Comparison of ENCODE assay signal across 20 mouse cellular contexts in genomic region chr5:91626823-91627222, GRCm38 (mm10).
A peak's percentile ranks its signal among the peaks of the same experiment; 100 is the strongest.
DNase-seq lines count a peak whose midpoint lies in the region; ATAC-seq and TF ChIP-seq lines count a peak whose summit lies in the region.
"Had no signal": no experiment of that assay in that cellular context is flagged by ENCODE, and none has a peak within 500 bp of the region (broad histone marks: within the 10 kb centered on the region; RNA-seq: fewer than 3 reads in every experiment).

No protein-coding gene starts in this region.

- no peak overlapping the region for H3K4me3 ChIP-seq in forebrain, embryonic 15.5 days
- no peak overlapping the region for H3K4me3 ChIP-seq in forebrain, embryonic 10.5 days
- no peak overlapping the region for H3K4me3 ChIP-seq in forebrain, postnatal 0 days (ENCODE audit: low read depth, low read length)
- no peak overlapping the region for H3K4me3 ChIP-seq in forebrain, embryonic 12.5 days (replicated peaks)
- H3K4me3 ChIP-seq in heart, embryonic 10.5 days, result no peak overlapping the region
- H3K4me3 ChIP-seq: embryonic facial prominence, embryonic 13.5 days; embryonic facial prominence, embryonic 15.5 days; erythroblast, embryonic 14.5 days had no signal

- H3K4me1 ChIP-seq in forebrain, embryonic 15.5 days, result no peaks in the 10 kb centered on the region
- no peaks in the 10 kb centered on the region for H3K4me1 ChIP-seq in forebrain, embryonic 10.5 days
- H3K4me1 ChIP-seq in forebrain, postnatal 0 days (ENCODE audit: insufficient read depth), result no peaks in the 10 kb centered on the region
- no peaks in the 10 kb centered on the region for H3K4me1 ChIP-seq in forebrain, embryonic 12.5 days
- H3K4me1 ChIP-seq in heart, embryonic 10.5 days, result peaks cover 14% of the 10 kb centered on the region; the same call in 1 of the 2 replicates
- H3K4me1 ChIP-seq: embryonic facial prominence, embryonic 13.5 days; embryonic facial prominence, embryonic 15.5 days had no signal

- no peaks in the 10 kb centered on the region for H3K27me3 ChIP-seq in forebrain, embryonic 15.5 days
- no peaks in the 10 kb centered on the region for H3K27me3 ChIP-seq in forebrain, embryonic 10.5 days (ENCODE audit: poor library complexity, severe bottlenecking)
- H3K27me3 ChIP-seq in forebrain, postnatal 0 days (ENCODE audit: insufficient read depth, low read length), result no peaks in the 10 kb centered on the region
- no peaks in the 10 kb centered on the region for H3K27me3 ChIP-seq in forebrain, embryonic 12.5 days
- no peaks in the 10 kb centered on the region for H3K27me3 ChIP-seq in heart, embryonic 10.5 days (ENCODE audit: insufficient read depth, poor library complexity, severe bottlenecking)
- H3K27me3 ChIP-seq: embryonic facial prominence, embryonic 13.5 days; embryonic facial prominence, embryonic 15.5 days had no signal

- 0 out of 2 replicates have a peak, but pooled peaks have one; percentile 63 for ATAC-seq in forebrain, embryonic 15.5 days (replicated peaks)
- peak; percentile 14; the same call in 1 of the 2 replicates for ATAC-seq in forebrain, postnatal 0 days
- ATAC-seq in forebrain, embryonic 12.5 days (ENCODE audit: low FRiP score), result no peak

- no peaks in the 10 kb centered on the region for H3K36me3 ChIP-seq in forebrain, embryonic 15.5 days
- 0 out of 2 replicates have a peak, but pooled peaks cover 2% of the 10 kb centered on the region for H3K36me3 ChIP-seq in forebrain, embryonic 10.5 days (replicated peaks)
- no peaks in the 10 kb centered on the region for H3K36me3 ChIP-seq in forebrain, postnatal 0 days (ENCODE audit: insufficient read depth)
- no peaks in the 10 kb centered on the region for H3K36me3 ChIP-seq in forebrain, embryonic 12.5 days (replicated peaks)
- peaks cover 2% of the 10 kb centered on the region; the same call in 1 of the 2 replicates for H3K36me3 ChIP-seq in heart, embryonic 10.5 days
- H3K36me3 ChIP-seq: embryonic facial prominence, embryonic 13.5 days had no signal

- no peak for TF ChIP-seq CTCF in forebrain, postnatal 0 days (IDR thresholded peaks at IDR 0.05; ENCODE audit: low read depth)

- 79% methylated on average over 7 of the region's 7 CpGs for WGBS in forebrain, embryonic 15.5 days
- WGBS in forebrain, embryonic 10.5 days, result 94% methylated on average over 7 of the region's 7 CpGs
- 54% methylated on average over 7 of the region's 7 CpGs for WGBS in forebrain, postnatal 0 days
- WGBS in forebrain, embryonic 12.5 days, result 93% methylated on average over 7 of the region's 7 CpGs
- 94% methylated on average over 7 of the region's 7 CpGs for WGBS in heart, embryonic 10.5 days

- DNase-seq in forebrain, embryonic 10.5 days (ENCODE audit: extremely low spot score, low spot score), result no peak
- peak; percentile 14 for DNase-seq in forebrain, postnatal 0 days
- DNase-seq in heart, embryonic 10.5 days (ENCODE audit: low spot score), result peak; percentile 63
- no peak for DNase-seq in heart, adult 18-20 months
- no peak for DNase-seq in adrenal gland, postnatal 25 days
- DNase-seq: adrenal gland, adult 2 months; adrenal gland, postnatal 10 days; adrenal gland, postnatal 36 days; cerebellum, adult 11 months; cerebellum, adult 18-20 months; cerebellum, adult 8-10 months; cerebellum, adult 9-11 months; cerebellum, postnatal 14 days; cerebellum, postnatal 36 days; embryo, embryonic 11 days had no signal

- no peak overlapping the region for H3K9ac ChIP-seq in forebrain, embryonic 15.5 days (replicated peaks)
- no peak overlapping the region for H3K9ac ChIP-seq in forebrain, postnatal 0 days
- H3K9ac ChIP-seq in forebrain, embryonic 12.5 days, result no peak overlapping the region
- H3K9ac ChIP-seq: embryonic facial prominence, embryonic 13.5 days; embryonic facial prominence, embryonic 15.5 days had no signal

- no peak overlapping the region for H3K4me2 ChIP-seq in forebrain, embryonic 15.5 days (replicated peaks)
- H3K4me2 ChIP-seq in forebrain, postnatal 0 days (ENCODE audit: low read depth), result no peak overlapping the region
- no peak overlapping the region for H3K4me2 ChIP-seq in forebrain, embryonic 12.5 days
- H3K4me2 ChIP-seq: embryonic facial prominence, embryonic 13.5 days; embryonic facial prominence, embryonic 15.5 days had no signal

- no peaks in the 10 kb centered on the region for H3K9me3 ChIP-seq in forebrain, embryonic 15.5 days
- H3K9me3 ChIP-seq in forebrain, embryonic 10.5 days, result no peaks in the 10 kb centered on the region
- H3K9me3 ChIP-seq in forebrain, postnatal 0 days (ENCODE audit: low read length), result no peaks in the 10 kb centered on the region
- no peaks in the 10 kb centered on the region for H3K9me3 ChIP-seq in forebrain, embryonic 12.5 days
- H3K9me3 ChIP-seq in heart, embryonic 10.5 days, result no peaks in the 10 kb centered on the region
- H3K9me3 ChIP-seq: embryonic facial prominence, embryonic 13.5 days; embryonic facial prominence, embryonic 15.5 days had no signal

- H3K27ac ChIP-seq in forebrain, embryonic 15.5 days (replicated peaks), result no peak overlapping the region
- no peak overlapping the region for H3K27ac ChIP-seq in forebrain, embryonic 10.5 days
- no peak overlapping the region for H3K27ac ChIP-seq in forebrain, postnatal 0 days (ENCODE audit: low read depth, low read length)
- H3K27ac ChIP-seq in forebrain, embryonic 12.5 days, result no peak overlapping the region
- no peak overlapping the region for H3K27ac ChIP-seq in heart, embryonic 10.5 days
- H3K27ac ChIP-seq: embryonic facial prominence, embryonic 13.5 days; embryonic facial prominence, embryonic 15.5 days had no signal

Comparison
In these comparisons a context has a peak if more than half of its experiments do, and no peak if none do; other contexts are left out.
1. DNase-seq: peak in forebrain, postnatal 0 days (single experiment) and heart, embryonic 10.5 days (single experiment); none in forebrain, embryonic 10.5 days (single experiment), heart, adult 18-20 months (0 of 2) and adrenal gland, postnatal 25 days (single experiment).